Mouse (Mus musculus): ENCODE measurements at regions not wholly inside any gene's neighbourhood (a gene's known extent, or its start where the extent isn't known, plus 50 kb on each side); places are given as distances from the start of the nearest gene placed in this dataset.

GRCm38 (mm10) chr6:148640595-148640994 lies 190.7 kb downstream of the Ipo8 start:
- 81% methylated on average over 1 of the region's 1 CpGs for WGBS

GRCm38 (mm10) chr6:148634148-148634547 lies 190.0 kb upstream of the Tmtc1 start:
- no peak for DNase-seq
- WGBS, result 73% methylated on average over 2 of the region's 2 CpGs
- TF ChIP-seq CTCF (IDR thresholded peaks at IDR 0.05; ENCODE audit: insufficient read depth, low read length), result no peak
- TF ChIP-seq POLR2A (IDR thresholded peaks at IDR 0.05; ENCODE audit: borderline replicate concordance, extremely low read depth, low read depth, low read length), result no peak
- Histone ChIP-seq H3K4me1 (ENCODE audit: control insufficient read depth, insufficient read depth, low read length) (no peaks in the 10 kb centered on the region), H3K4me3 (replicated peaks; ENCODE audit: extremely low read depth, low read depth, low read length) (no peak overlapping the region)

More at GRCm38 (mm10) chr6:148640595-148640994, 190.7 kb downstream of the Ipo8 start:
- no peak overlapping the region for H3K4me3 ChIP-seq (replicated peaks; ENCODE audit: extremely low read depth, low read depth, low read length)
- no peaks in the 10 kb centered on the region for H3K4me1 ChIP-seq (ENCODE audit: control insufficient read depth, insufficient read depth, low read length)
- no peak for TF ChIP-seq POLR2A (IDR thresholded peaks at IDR 0.05; ENCODE audit: borderline replicate concordance, extremely low read depth, low read depth, low read length)
- TF ChIP-seq CTCF (IDR thresholded peaks at IDR 0.05; ENCODE audit: insufficient read depth, low read length), result no peak
- DNase-seq, result no peak

GRCm38 (mm10) chr6:148627090-148627605 lies 183.0 kb upstream of the Tmtc1 start:
- Histone ChIP-seq H3K4me1 (ENCODE audit: control insufficient read depth, insufficient read depth, low read length) (no peaks in the 10 kb centered on the region), H3K4me3 (replicated peaks; ENCODE audit: extremely low read depth, low read depth, low read length) (no peak overlapping the region)
- TF ChIP-seq CTCF (IDR thresholded peaks at IDR 0.05; ENCODE audit: insufficient read depth, low read length) (no peak), POLR2A (IDR thresholded peaks at IDR 0.05; ENCODE audit: borderline replicate concordance, extremely low read depth, low read depth, low read length) (no peak)
- WGBS, result 93% methylated on average over 1 of the region's 1 CpGs
- DNase-seq, result no peak

- TF ChIP-seq CTCF (IDR thresholded peaks at IDR 0.05; ENCODE audit: insufficient read depth, low read length) (no peak), POLR2A (IDR thresholded peaks at IDR 0.05; ENCODE audit: borderline replicate concordance, extremely low read depth, low read depth, low read length) (no peak)
- Histone ChIP-seq H3K4me3 (replicated peaks; ENCODE audit: extremely low read depth, low read depth, low read length) (no peak overlapping the region), H3K4me1 (ENCODE audit: control insufficient read depth, insufficient read depth, low read length) (no peaks in the 10 kb centered on the region)
- DNase-seq, result no peak
- WGBS, result 71% methylated on average over 2 of the region's 2 CpGs
Measured at GRCm38 (mm10) chr6:148623119-148623770, 179.1 kb upstream of the Tmtc1 start.

GRCm38 (mm10) chr6:148620034-148620433 lies 175.8 kb upstream of the Tmtc1 start:
- 48% methylated on average over 1 of the region's 1 CpGs for WGBS
- no peak for TF ChIP-seq CTCF (IDR thresholded peaks at IDR 0.05; ENCODE audit: insufficient read depth, low read length)
- no peaks in the 10 kb centered on the region for H3K4me1 ChIP-seq (ENCODE audit: control insufficient read depth, insufficient read depth, low read length)
- DNase-seq, result no peak
- no peak overlapping the region for H3K4me3 ChIP-seq (replicated peaks; ENCODE audit: extremely low read depth, low read depth, low read length)

- WGBS, result 40% methylated on average over 4 of the region's 4 CpGs
- TF ChIP-seq CTCF (IDR thresholded peaks at IDR 0.05; ENCODE audit: insufficient read depth, low read length) (no peak), POLR2A (IDR thresholded peaks at IDR 0.05; ENCODE audit: borderline replicate concordance, extremely low read depth, low read depth, low read length) (no peak)
- H3K4me3 ChIP-seq (replicated peaks; ENCODE audit: extremely low read depth, low read depth, low read length), result no peak overlapping the region
- H3K4me1 ChIP-seq (ENCODE audit: control insufficient read depth, insufficient read depth, low read length), result no peaks in the 10 kb centered on the region
- DNase-seq, result no peak
Measured at GRCm38 (mm10) chr6:148615931-148616330, 171.7 kb upstream of the Tmtc1 start.

GRCm38 (mm10) chr6:148615442-148615841 lies 171.3 kb upstream of the Tmtc1 start:
- Histone ChIP-seq H3K4me3 (replicated peaks; ENCODE audit: extremely low read depth, low read depth, low read length) (no peak overlapping the region), H3K4me1 (ENCODE audit: control insufficient read depth, insufficient read depth, low read length) (no peaks in the 10 kb centered on the region)
- WGBS, result 25% methylated on average over 3 of the region's 3 CpGs
- DNase-seq, result no peak
- TF ChIP-seq CTCF (IDR thresholded peaks at IDR 0.05; ENCODE audit: insufficient read depth, low read length) (no peak), POLR2A (IDR thresholded peaks at IDR 0.05; ENCODE audit: borderline replicate concordance, extremely low read depth, low read depth, low read length) (no peak)

GRCm38 (mm10) chr6:148608881-148609280 lies 164.7 kb upstream of the Tmtc1 start:
- DNase-seq, result no peak
- H3K4me1 ChIP-seq (ENCODE audit: control insufficient read depth, insufficient read depth, low read length), result no peaks in the 10 kb centered on the region
- 79% methylated on average over 5 of the region's 5 CpGs for WGBS
- no peak for TF ChIP-seq POLR2A (IDR thresholded peaks at IDR 0.05; ENCODE audit: borderline replicate concordance, extremely low read depth, low read depth, low read length)
- no peak for TF ChIP-seq CTCF (IDR thresholded peaks at IDR 0.05; ENCODE audit: insufficient read depth, low read length)
- no peak overlapping the region for H3K4me3 ChIP-seq (replicated peaks; ENCODE audit: extremely low read depth, low read depth, low read length)

DNA sequence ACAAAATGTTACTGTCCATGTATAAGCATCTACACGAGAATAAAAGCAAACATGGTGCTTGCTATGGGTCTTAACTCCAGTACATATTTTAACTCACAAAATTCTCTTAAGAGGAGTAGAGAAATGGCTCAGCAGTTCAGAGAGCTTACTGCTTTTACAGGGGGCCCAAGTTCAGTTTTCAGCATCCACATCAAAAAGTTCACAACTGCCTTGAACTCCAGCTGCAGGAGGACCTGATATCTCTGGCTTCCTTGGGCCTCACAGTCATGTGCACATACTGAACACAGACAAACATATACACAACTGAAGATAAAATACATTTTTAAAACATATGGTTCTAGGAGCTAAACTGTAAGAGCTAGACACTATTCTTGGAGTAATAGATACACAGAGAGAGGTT lies 161.0 kb upstream of the Tmtc1 start:
- WGBS, result 75% methylated on average over 1 of the region's 1 CpGs
- Histone ChIP-seq H3K4me3 (replicated peaks; ENCODE audit: extremely low read depth, low read depth, low read length) (no peak overlapping the region), H3K4me1 (ENCODE audit: control insufficient read depth, insufficient read depth, low read length) (no peaks in the 10 kb centered on the region)
- no peak for DNase-seq
- TF ChIP-seq CTCF (IDR thresholded peaks at IDR 0.05; ENCODE audit: insufficient read depth, low read length) (no peak), POLR2A (IDR thresholded peaks at IDR 0.05; ENCODE audit: borderline replicate concordance, extremely low read depth, low read depth, low read length) (no peak)

GRCm38 (mm10) chr6:148604790-148605189 lies 160.6 kb upstream of the Tmtc1 start:
- no peak overlapping the region for H3K4me3 ChIP-seq (replicated peaks; ENCODE audit: extremely low read depth, low read depth, low read length)
- WGBS, result 3% methylated on average over 1 of the region's 1 CpGs
- no peak for DNase-seq
- TF ChIP-seq POLR2A (IDR thresholded peaks at IDR 0.05; ENCODE audit: borderline replicate concordance, extremely low read depth, low read depth, low read length) (no peak), CTCF (IDR thresholded peaks at IDR 0.05; ENCODE audit: insufficient read depth, low read length) (no peak)
- no peaks in the 10 kb centered on the region for H3K4me1 ChIP-seq (ENCODE audit: control insufficient read depth, insufficient read depth, low read length)

Data from lung, adult 2 months (tissue).